Mouse (Mus musculus): ENCODE measurements around the gene Tmc5.

The Tmc5 gene

GRCm38 (mm10) chr7:118696146-118696545 is 99.0 kb downstream of the Tmc5 start:
- no peak for DNase-seq (ENCODE audit: low spot score in 2 of 2)

GRCm38 (mm10) chr7:118697168-118697567 is 100.1 kb downstream of the Tmc5 start:
- DNase-seq (ENCODE audit: low spot score in 2 of 2), result no peak

GRCm38 (mm10) chr7:118698882-118699281 is 101.8 kb downstream of the Tmc5 start:
- no peak for DNase-seq (ENCODE audit: low spot score in 2 of 2)

- DNase-seq (ENCODE audit: low spot score in 2 of 2), result no peak
These were observed 106.1 kb downstream of the Tmc5 start for GRCm38 (mm10) chr7:118703144-118703561.

- DNase-seq (ENCODE audit: low spot score in 2 of 2), result no peak
These were observed 107.1 kb downstream of the Tmc5 start for GRCm38 (mm10) chr7:118704001-118704850.

- peak; percentile 81 to 86 for DNase-seq (ENCODE audit: low spot score in 2 of 2)
These were observed 108.2 kb downstream of the Tmc5 start, which contains the start of gene Gde1 for GRCm38 (mm10) chr7:118705101-118705961. Gene Gde1, minus strand, starts transcription at chr7:118705778.

- DNase-seq (ENCODE audit: low spot score in 2 of 2), result no peak
These were observed 109.0 kb downstream of the Tmc5 start for GRCm38 (mm10) chr7:118706051-118706450.

- DNase-seq (ENCODE audit: low spot score in 2 of 2), result no peak
These were observed 109.4 kb downstream of the Tmc5 start for GRCm38 (mm10) chr7:118706488-118706887.

- no peak for DNase-seq (ENCODE audit: low spot score in 2 of 2)
These were observed 110.1 kb downstream of the Tmc5 start for GRCm38 (mm10) chr7:118707216-118707615.

- no peak for DNase-seq (ENCODE audit: low spot score in 2 of 2)
These were observed 110.9 kb downstream of the Tmc5 start for GRCm38 (mm10) chr7:118708002-118708401.

- DNase-seq (ENCODE audit: low spot score in 2 of 2), result no peak
These were observed 113.7 kb downstream of the Tmc5 start for GRCm38 (mm10) chr7:118710776-118711175.

- DNase-seq (ENCODE audit: low spot score in 2 of 2), result peak; percentile 90 to 91
These were observed 115.4 kb downstream of the Tmc5 start, which contains the start of gene Ccp110 for GRCm38 (mm10) chr7:118712228-118713173. Gene Ccp110, plus strand, starts transcription at chr7:118712552.

GRCm38 (mm10) chr7:118714873-118715272 is 117.8 kb downstream of the Tmc5 start:
- DNase-seq (ENCODE audit: low spot score in 2 of 2), result no peak

GRCm38 (mm10) chr7:118718066-118718465 is 121.0 kb downstream of the Tmc5 start:
- DNase-seq (ENCODE audit: low spot score in 2 of 2), result no peak

- no peak for DNase-seq (ENCODE audit: low spot score in 2 of 2)
These were observed 126.8 kb downstream of the Tmc5 start for GRCm38 (mm10) chr7:118723927-118724326.
